Mouse (Mus musculus): ENCODE data around the gene Atp4b.

Atp4b gene

GRCm38 (mm10) chr8:13396725-13397124 lies at the start of gene Atp4b:
Atp4b (minus strand) TSS chr8:13396825.
- DNase-seq (ENCODE audit: low spot score in 2 of 2), result no peak

GRCm38 (mm10) chr8:13442152-13442551 lies 45.5 kb upstream of the Atp4b start:
- no peak for DNase-seq (ENCODE audit: low spot score in 2 of 2)

GRCm38 (mm10) chr8:13437531-13437930 lies 40.9 kb upstream of the Atp4b start:
- no peak for DNase-seq (ENCODE audit: low spot score in 2 of 2)

- no peak for DNase-seq (ENCODE audit: low spot score in 2 of 2)
These were observed 39.4 kb upstream of the Atp4b start for GRCm38 (mm10) chr8:13436052-13436451.

GRCm38 (mm10) chr8:13434889-13435288 lies 38.3 kb upstream of the Atp4b start, which contains the start of gene Tmem255b:
Tmem255b (plus strand) TSS chr8:13435189.
- DNase-seq (ENCODE audit: low spot score in 2 of 2), result no peak

- no peak for DNase-seq (ENCODE audit: low spot score in 2 of 2)
These were observed 36.5 kb upstream of the Atp4b start for GRCm38 (mm10) chr8:13433130-13433529.

- DNase-seq (ENCODE audit: low spot score in 2 of 2), result no peak
These were observed 34.2 kb upstream of the Atp4b start for GRCm38 (mm10) chr8:13430866-13431265.

- DNase-seq (ENCODE audit: low spot score in 2 of 2), result no peak
These were observed 33.8 kb upstream of the Atp4b start for GRCm38 (mm10) chr8:13430412-13430811.

- no peak for DNase-seq (ENCODE audit: low spot score in 2 of 2)
These were observed 31.5 kb upstream of the Atp4b start for GRCm38 (mm10) chr8:13428156-13428555.

GRCm38 (mm10) chr8:13427351-13427750 lies 30.7 kb upstream of the Atp4b start:
- no peak for DNase-seq (ENCODE audit: low spot score in 2 of 2)

- DNase-seq (ENCODE audit: low spot score in 2 of 2), result no peak
These were observed 24.3 kb upstream of the Atp4b start for GRCm38 (mm10) chr8:13420970-13421369.

GRCm38 (mm10) chr8:13419111-13419639 lies 22.6 kb upstream of the Atp4b start:
- DNase-seq (ENCODE audit: low spot score in 2 of 2), result no peak

GRCm38 (mm10) chr8:13415879-13416278 lies 19.3 kb upstream of the Atp4b start:
- DNase-seq (ENCODE audit: low spot score in 2 of 2), result no peak

- DNase-seq (ENCODE audit: low spot score in 2 of 2), result no peak
These were observed 17.3 kb upstream of the Atp4b start for GRCm38 (mm10) chr8:13413823-13414390.

- peak in 1 of 2 experiments; percentile 50 for DNase-seq (ENCODE audit: low spot score in 2 of 2)
These were observed 16.4 kb upstream of the Atp4b start for GRCm38 (mm10) chr8:13412891-13413558.

GRCm38 (mm10) chr8:13411597-13411996 lies 15.0 kb upstream of the Atp4b start:
- peak in 1 of 2 experiments; percentile 60 for DNase-seq (ENCODE audit: low spot score in 2 of 2)

GRCm38 (mm10) chr8:13406011-13406410 lies 9.4 kb upstream of the Atp4b start:
- DNase-seq (ENCODE audit: low spot score in 2 of 2), result no peak

- DNase-seq (ENCODE audit: low spot score in 2 of 2), result no peak
These were observed 8.1 kb upstream of the Atp4b start, which contains the start of gene Grk1 for GRCm38 (mm10) chr8:13404666-13405131. Grk1 (plus strand) TSS chr8:13405081.

GRCm38 (mm10) chr8:13403517-13403916 lies 6.9 kb upstream of the Atp4b start:
- DNase-seq (ENCODE audit: low spot score in 2 of 2), result no peak

GRCm38 (mm10) chr8:13393869-13394268 lies 2.8 kb downstream of the Atp4b start:
- no peak for DNase-seq (ENCODE audit: low spot score in 2 of 2)

GRCm38 (mm10) chr8:13388744-13389143 lies 7.9 kb downstream of the Atp4b start:
- DNase-seq (ENCODE audit: low spot score in 2 of 2), result no peak

- no peak for DNase-seq (ENCODE audit: low spot score in 2 of 2)
These were observed 8.9 kb downstream of the Atp4b start for GRCm38 (mm10) chr8:13387728-13388127.

- DNase-seq (ENCODE audit: low spot score in 2 of 2), result no peak
These were observed 10.3 kb downstream of the Atp4b start for GRCm38 (mm10) chr8:13386366-13386765.
